Mouse (Mus musculus) layer of hippocampus, adult 2 months (tissue): ENCODE measurements at regions not wholly inside any gene's neighbourhood (a gene's known extent, or its start where the extent isn't known, plus 50 kb on each side); places are given as distances from the start of the nearest gene placed in this dataset.

ENCODE experiments used
- DNase-seq, 2 experiments: peaks; one replicate each; pipeline ENCODE4 v3.0.0; 2022; ENCODE audit warnings: low spot score in 2 of 2
- H3K27ac ChIP-seq: fragments of 200-600 bp; 2 replicates; pipeline ENCODE4 v1.8.1; 2022
- H3K4me3 ChIP-seq: fragments of 200-600 bp; 2 replicates; pipeline ENCODE4 v1.8.1; 2022; ENCODE audit warnings: mild to moderate bottlenecking
- CTCF ChIP-seq: fragments of 200-600 bp; conservative IDR thresholded peaks from 2 replicates; pipeline ENCODE4 v1.8.1; 2022; ENCODE audit warnings: antibody characterized with exemption, mild to moderate bottlenecking, moderate library complexity

GRCm38 (mm10) chr15:96770299-96770698 is 70.8 kb upstream of the Slc38a2 start:
- H3K4me3 ChIP-seq, result no peak overlapping the region
- H3K27ac ChIP-seq, result no peak overlapping the region
- TF ChIP-seq CTCF, result no peak
- no peak for DNase-seq

- DNase-seq, result no peak
- H3K27ac ChIP-seq, result no peak overlapping the region
- no peak overlapping the region for H3K4me3 ChIP-seq
- no peak for TF ChIP-seq CTCF
Measured at GRCm38 (mm10) chr15:96769751-96770150, 70.2 kb upstream of the Slc38a2 start.

- DNase-seq, result no peak
- no peak for TF ChIP-seq CTCF
- no peak overlapping the region for H3K27ac ChIP-seq
- H3K4me3 ChIP-seq, result no peak overlapping the region
Measured at GRCm38 (mm10) chr15:96768301-96768993, 68.9 kb upstream of the Slc38a2 start.

GRCm38 (mm10) chr15:96767188-96767587 is 67.7 kb upstream of the Slc38a2 start:
- no peak for DNase-seq
- H3K4me3 ChIP-seq, result no peak overlapping the region
- no peak overlapping the region for H3K27ac ChIP-seq
- no peak for TF ChIP-seq CTCF

GRCm38 (mm10) chr15:96766238-96766637 is 66.7 kb upstream of the Slc38a2 start:
- H3K27ac ChIP-seq, result no peak overlapping the region
- no peak overlapping the region for H3K4me3 ChIP-seq
- no peak for DNase-seq
- no peak for TF ChIP-seq CTCF

GRCm38 (mm10) chr15:96763611-96764010 is 64.1 kb upstream of the Slc38a2 start:
- no peak overlapping the region for H3K27ac ChIP-seq
- H3K4me3 ChIP-seq, result no peak overlapping the region
- TF ChIP-seq CTCF, result no peak
- no peak for DNase-seq

- no peak for DNase-seq
- no peak overlapping the region for H3K4me3 ChIP-seq
- no peak for TF ChIP-seq CTCF
- no peak overlapping the region for H3K27ac ChIP-seq
Measured at GRCm38 (mm10) chr15:96759078-96759995, 59.8 kb upstream of the Slc38a2 start.

- Histone ChIP-seq H3K4me3 (no peak overlapping the region), H3K27ac (no peak overlapping the region)
- no peak for TF ChIP-seq CTCF
- DNase-seq, result no peak
Measured at GRCm38 (mm10) chr15:96757446-96758198, 58.1 kb upstream of the Slc38a2 start.

GRCm38 (mm10) chr15:96756456-96756855 is 56.9 kb upstream of the Slc38a2 start:
- no peak overlapping the region for H3K4me3 ChIP-seq
- no peak overlapping the region for H3K27ac ChIP-seq
- TF ChIP-seq CTCF, result no peak
- DNase-seq, result no peak

- Histone ChIP-seq H3K4me3 (no peak overlapping the region), H3K27ac (no peak overlapping the region)
- DNase-seq, result no peak
- TF ChIP-seq CTCF, result no peak
Measured at GRCm38 (mm10) chr15:96755951-96756350, 56.4 kb upstream of the Slc38a2 start.

- no peak overlapping the region for H3K27ac ChIP-seq
- H3K4me3 ChIP-seq, result no peak overlapping the region
- DNase-seq, result no peak
- TF ChIP-seq CTCF, result no peak
Measured at GRCm38 (mm10) chr15:96755322-96755942, 55.9 kb upstream of the Slc38a2 start.

- H3K27ac ChIP-seq, result no peak overlapping the region
- no peak overlapping the region for H3K4me3 ChIP-seq
Measured at GRCm38 (mm10) chr15:96754079-96754478, 54.5 kb upstream of the Slc38a2 start.

More at GRCm38 (mm10) chr15:96754079-96754478, 54.5 kb upstream of the Slc38a2 start:
- no peak for DNase-seq
- no peak for TF ChIP-seq CTCF
